Mouse (Mus musculus): Measurements from ENCODE around the gene Hcfc1r1. TPM values are rescaled to one million over a fixed set of nuclear protein-coding genes. Genes with fewer than 3 reads are reported as not detected.

Gene Hcfc1r1
- polyA plus RNA-seq, 1 experiment = 253 TPM

DNA sequence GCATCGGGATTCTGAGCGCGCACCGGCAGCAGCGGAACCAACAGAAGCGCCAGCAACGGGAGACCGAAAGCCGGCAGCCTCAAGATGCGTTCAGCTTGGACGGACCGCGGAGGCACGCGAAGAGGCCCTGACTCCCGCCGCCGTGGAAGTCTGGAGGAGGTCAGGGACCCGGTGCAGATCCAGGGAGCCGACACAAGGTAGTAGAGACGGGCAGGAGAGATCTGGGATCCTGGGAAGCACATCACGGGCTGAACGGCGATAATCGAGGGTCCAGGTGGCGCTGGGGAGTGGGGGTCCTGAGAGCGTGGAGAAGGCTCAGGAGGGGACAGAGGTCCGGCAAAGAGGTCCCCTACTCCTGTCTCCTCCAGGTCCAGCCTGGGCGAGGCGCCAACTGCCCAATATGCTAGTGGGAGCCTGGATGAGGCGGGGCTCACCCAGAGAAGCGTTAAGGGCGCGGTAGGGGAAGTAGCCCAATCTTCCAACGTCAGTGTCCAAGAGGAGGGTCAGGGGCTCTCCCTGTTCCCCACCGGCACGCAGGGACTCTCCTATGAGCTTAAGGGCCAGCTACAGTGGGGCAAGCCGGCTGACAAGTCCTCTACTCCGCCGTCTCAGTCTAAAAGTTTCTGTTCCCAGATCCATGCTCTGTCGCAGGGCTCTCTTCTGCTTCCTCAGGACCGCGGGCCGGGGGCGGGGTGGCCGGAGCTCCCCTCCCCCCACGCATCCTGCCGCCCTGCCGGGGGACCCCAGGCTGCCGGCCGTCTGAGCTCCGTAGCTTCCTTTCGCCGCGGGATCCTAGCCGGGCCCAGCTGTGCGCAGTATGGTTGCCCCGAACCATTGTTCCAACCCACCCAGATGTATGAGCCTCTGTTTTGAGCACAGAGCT lies 28.5 kb upstream of the Hcfc1r1 start, which contains the start of gene Mmp25:
Gene Mmp25, minus strand, starts transcription at position 665 of the 883 bp plus-strand sequence.
- Histone ChIP-seq H3K4me3 (ENCODE audit: insufficient read depth, poor library complexity, severe bottlenecking) (no peak within 1 kb of the TSS), H3K27me3 (ENCODE audit: control insufficient read depth, insufficient read depth, insufficient read length) (peaks cover 27% of the 10 kb centered on the region), H3K79me2 (ENCODE audit: control insufficient read depth, insufficient read depth) (no peaks in the 10 kb centered on the region), H3K79me3 (ENCODE audit: low read depth) (no peaks in the 10 kb centered on the region), H3ac (ENCODE audit: control insufficient read depth, insufficient read length, low read depth) (no peak within 1 kb of the TSS), H3K36me3 (ENCODE audit: control insufficient read depth, insufficient read depth) (no peaks in the 10 kb centered on the region)
- TF ChIP-seq MYOD1 (IDR thresholded peaks at IDR 0.05; ENCODE audit: control insufficient read depth, insufficient read length, low read depth) (no peak), MAX (IDR thresholded peaks at IDR 0.05) (no peak)

DNA sequence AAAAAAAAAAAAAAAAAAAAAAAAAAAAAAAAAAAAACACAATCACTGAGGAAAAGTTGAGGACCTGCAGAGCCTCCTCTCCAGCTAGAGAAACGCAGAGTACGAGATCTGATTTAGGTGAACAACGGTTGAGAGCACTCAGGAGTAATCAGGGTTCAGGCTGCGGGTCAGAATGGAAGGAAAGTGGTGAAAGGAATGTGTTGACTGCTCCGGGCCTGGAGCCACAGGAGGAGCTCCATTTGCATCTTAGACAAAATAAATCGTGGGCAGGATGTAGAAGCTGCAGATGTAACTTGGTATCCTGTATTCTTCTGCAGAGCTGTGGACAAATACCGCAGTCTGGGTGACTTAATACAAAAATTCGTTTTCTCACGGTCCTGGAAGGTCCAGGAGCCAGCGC lies 27.5 kb upstream of the Hcfc1r1 start:
- no peaks in the 10 kb centered on the region for H3K36me3 ChIP-seq (ENCODE audit: control insufficient read depth, insufficient read depth)
- H3K79me2 ChIP-seq (ENCODE audit: control insufficient read depth, insufficient read depth) = no peaks in the 10 kb centered on the region
- no peak overlapping the region for H3K4me3 ChIP-seq (ENCODE audit: insufficient read depth, poor library complexity, severe bottlenecking)
- no peaks in the 10 kb centered on the region for H3K79me3 ChIP-seq (ENCODE audit: low read depth)
- TF ChIP-seq CEBPB (IDR thresholded peaks at IDR 0.05; ENCODE audit: low read depth) (no peak), MYOD1 (IDR thresholded peaks at IDR 0.05; ENCODE audit: control insufficient read depth, insufficient read length, low read depth) (no peak), CTCF (IDR thresholded peaks at IDR 0.05; ENCODE audit: control insufficient read depth, insufficient read depth, insufficient read length) (no peak), USF1 (IDR thresholded peaks at IDR 0.05; ENCODE audit: low read depth) (no peak), MYOG (IDR thresholded peaks at IDR 0.05; ENCODE audit: control insufficient read depth, extremely low read depth, insufficient read length) (no peak), FOSL1 (IDR thresholded peaks at IDR 0.05; ENCODE audit: insufficient read depth, low read length, poor library complexity, severe bottlenecking) (no peak), MAX (IDR thresholded peaks at IDR 0.05) (no peak)
- no peak overlapping the region for H3ac ChIP-seq (ENCODE audit: control insufficient read depth, insufficient read length, low read depth)
- peaks cover 24% of the 10 kb centered on the region for H3K27me3 ChIP-seq (ENCODE audit: control insufficient read depth, insufficient read depth, insufficient read length)

DNA sequence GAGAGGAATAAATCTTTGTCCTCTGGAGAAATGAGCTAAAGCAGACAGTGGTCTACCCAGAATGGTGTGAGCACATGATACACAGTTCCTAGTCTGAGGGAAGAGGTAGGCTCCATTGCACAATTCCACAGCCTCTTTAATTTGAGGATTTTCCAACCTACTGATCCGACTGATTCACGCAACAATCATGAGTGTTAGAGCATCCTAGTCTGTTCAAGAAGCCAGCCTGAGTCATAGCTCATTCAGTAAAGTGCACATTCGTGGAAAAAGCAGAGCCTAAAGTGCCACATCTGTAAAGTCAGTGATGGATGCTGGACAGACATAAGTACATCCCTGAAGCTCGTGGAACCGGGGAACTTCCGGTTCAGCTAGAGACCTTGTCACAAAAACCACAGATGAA lies 22.0 kb upstream of the Hcfc1r1 start:
- Histone ChIP-seq H3K27me3 (ENCODE audit: control insufficient read depth, insufficient read depth, insufficient read length) (peaks cover 11% of the 10 kb centered on the region), H3K4me3 (ENCODE audit: insufficient read depth, poor library complexity, severe bottlenecking) (no peak overlapping the region), H3ac (ENCODE audit: control insufficient read depth, insufficient read length, low read depth) (no peak overlapping the region), H3K36me3 (ENCODE audit: control insufficient read depth, insufficient read depth) (no peaks in the 10 kb centered on the region), H3K79me2 (ENCODE audit: control insufficient read depth, insufficient read depth) (no peaks in the 10 kb centered on the region), H3K79me3 (ENCODE audit: low read depth) (no peaks in the 10 kb centered on the region)
- TF ChIP-seq CEBPB (IDR thresholded peaks at IDR 0.05; ENCODE audit: low read depth) = peak; percentile 50
- TF ChIP-seq MYOD1 (IDR thresholded peaks at IDR 0.05; ENCODE audit: control insufficient read depth, insufficient read length, low read depth) = no peak

DNA sequence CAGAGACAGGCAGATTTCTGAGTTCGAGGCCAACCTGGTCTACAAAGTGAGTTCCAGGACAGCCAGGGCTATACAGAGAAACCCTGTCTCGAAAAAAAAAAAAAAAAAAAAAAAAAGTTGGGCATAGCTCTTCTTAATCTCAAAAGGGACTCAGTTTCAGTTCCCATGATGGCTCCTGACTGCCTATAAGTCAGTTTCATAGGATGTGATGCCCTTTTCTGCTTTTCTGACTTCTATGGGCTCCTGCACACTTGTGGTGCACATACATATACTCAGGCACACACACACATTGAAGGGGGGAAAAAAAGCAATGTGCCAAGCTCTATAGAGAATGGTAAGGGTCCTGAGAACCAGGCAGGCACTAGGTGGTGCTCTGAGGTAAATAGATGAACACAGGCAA lies 20.1 kb upstream of the Hcfc1r1 start:
- H3K4me3 ChIP-seq (ENCODE audit: insufficient read depth, poor library complexity, severe bottlenecking) = no peak overlapping the region
- no peaks in the 10 kb centered on the region for H3K79me2 ChIP-seq (ENCODE audit: control insufficient read depth, insufficient read depth)
- TF ChIP-seq FOSL1 (IDR thresholded peaks at IDR 0.05; ENCODE audit: insufficient read depth, low read length, poor library complexity, severe bottlenecking) (no peak), MYOD1 (IDR thresholded peaks at IDR 0.05; ENCODE audit: control insufficient read depth, insufficient read length, low read depth) (no peak), USF1 (IDR thresholded peaks at IDR 0.05; ENCODE audit: low read depth) (no peak), CTCF (IDR thresholded peaks at IDR 0.05; ENCODE audit: control insufficient read depth, insufficient read depth, insufficient read length) (no peak), CEBPB (IDR thresholded peaks at IDR 0.05; ENCODE audit: low read depth) (no peak), MYOG (IDR thresholded peaks at IDR 0.05; ENCODE audit: control insufficient read depth, extremely low read depth, insufficient read length) (no peak), MAX (IDR thresholded peaks at IDR 0.05) (no peak)
- H3K36me3 ChIP-seq (ENCODE audit: control insufficient read depth, insufficient read depth) = no peaks in the 10 kb centered on the region
- no peaks in the 10 kb centered on the region for H3K27me3 ChIP-seq (ENCODE audit: control insufficient read depth, insufficient read depth, insufficient read length)
- H3K79me3 ChIP-seq (ENCODE audit: low read depth) = no peaks in the 10 kb centered on the region
- H3ac ChIP-seq (ENCODE audit: control insufficient read depth, insufficient read length, low read depth) = no peak overlapping the region

DNA sequence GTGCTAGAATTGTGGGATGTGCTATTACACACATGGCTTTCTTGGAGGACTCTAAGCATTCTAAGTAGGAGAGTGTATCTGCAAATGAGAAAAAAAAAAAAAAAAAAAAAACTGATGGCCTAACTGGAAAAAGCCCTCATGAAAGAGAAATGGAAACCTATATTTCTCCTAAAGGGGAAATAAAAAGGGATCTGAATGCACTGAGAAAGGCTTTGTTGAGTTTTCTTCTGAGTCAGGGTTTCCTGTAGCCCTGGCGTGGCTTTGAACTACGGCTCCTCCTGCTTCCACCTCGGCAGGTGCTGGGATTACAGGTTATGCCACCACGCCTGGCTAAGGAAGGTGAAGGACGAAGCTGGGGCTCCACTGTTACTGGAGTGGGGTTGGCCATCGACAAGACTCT lies 19.4 kb upstream of the Hcfc1r1 start:
- no peak for TF ChIP-seq MYOG (IDR thresholded peaks at IDR 0.05; ENCODE audit: control insufficient read depth, extremely low read depth, insufficient read length)
- no peak for TF ChIP-seq USF1 (IDR thresholded peaks at IDR 0.05; ENCODE audit: low read depth)
- no peak for TF ChIP-seq CTCF (IDR thresholded peaks at IDR 0.05; ENCODE audit: control insufficient read depth, insufficient read depth, insufficient read length)
- TF ChIP-seq CEBPB (IDR thresholded peaks at IDR 0.05; ENCODE audit: low read depth) = no peak
- TF ChIP-seq MYOD1 (IDR thresholded peaks at IDR 0.05; ENCODE audit: control insufficient read depth, insufficient read length, low read depth) = no peak
- no peak for TF ChIP-seq MAX (IDR thresholded peaks at IDR 0.05)
- TF ChIP-seq FOSL1 (IDR thresholded peaks at IDR 0.05; ENCODE audit: insufficient read depth, low read length, poor library complexity, severe bottlenecking) = no peak
- Histone ChIP-seq H3ac (ENCODE audit: control insufficient read depth, insufficient read length, low read depth) (no peak overlapping the region), H3K4me3 (ENCODE audit: insufficient read depth, poor library complexity, severe bottlenecking) (no peak overlapping the region)

DNA sequence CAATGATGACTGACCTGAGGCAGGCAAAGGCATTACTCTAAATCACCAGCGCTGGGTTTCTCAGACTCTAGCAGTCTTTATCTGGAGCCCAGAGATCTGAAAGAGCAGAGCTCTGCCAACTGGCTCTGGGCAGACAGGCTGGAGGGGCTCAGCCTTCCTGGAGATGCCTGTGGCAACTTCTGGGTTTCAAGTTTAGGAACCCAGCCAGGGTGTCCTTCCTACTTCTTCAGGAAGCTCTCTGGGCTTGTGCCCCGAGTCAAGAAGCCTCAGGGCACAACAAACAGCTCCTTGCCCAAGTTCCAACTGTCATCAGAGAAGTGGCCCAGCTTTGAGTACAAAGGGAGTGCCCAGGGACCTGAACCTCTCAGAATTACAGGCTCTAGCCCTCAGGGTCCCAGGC lies 19.0 kb upstream of the Hcfc1r1 start:
- Histone ChIP-seq H3K79me3 (ENCODE audit: low read depth) (no peaks in the 10 kb centered on the region), H3K27me3 (ENCODE audit: control insufficient read depth, insufficient read depth, insufficient read length) (no peaks in the 10 kb centered on the region), H3ac (ENCODE audit: control insufficient read depth, insufficient read length, low read depth) (no peak overlapping the region), H3K4me3 (ENCODE audit: insufficient read depth, poor library complexity, severe bottlenecking) (no peak overlapping the region), H3K36me3 (ENCODE audit: control insufficient read depth, insufficient read depth) (no peaks in the 10 kb centered on the region), H3K79me2 (ENCODE audit: control insufficient read depth, insufficient read depth) (no peaks in the 10 kb centered on the region)
- TF ChIP-seq MYOD1 (IDR thresholded peaks at IDR 0.05; ENCODE audit: control insufficient read depth, insufficient read length, low read depth) = no peak
- TF ChIP-seq CTCF (IDR thresholded peaks at IDR 0.05; ENCODE audit: control insufficient read depth, insufficient read depth, insufficient read length) = no peak
- no peak for TF ChIP-seq USF1 (IDR thresholded peaks at IDR 0.05; ENCODE audit: low read depth)
- no peak for TF ChIP-seq MAX (IDR thresholded peaks at IDR 0.05)
- no peak for TF ChIP-seq CEBPB (IDR thresholded peaks at IDR 0.05; ENCODE audit: low read depth)
- no peak for TF ChIP-seq FOSL1 (IDR thresholded peaks at IDR 0.05; ENCODE audit: insufficient read depth, low read length, poor library complexity, severe bottlenecking)
- no peak for TF ChIP-seq MYOG (IDR thresholded peaks at IDR 0.05; ENCODE audit: control insufficient read depth, extremely low read depth, insufficient read length)

More for the DNA sequence above, 19.4 kb upstream of the Hcfc1r1 start:
- H3K79me3 ChIP-seq (ENCODE audit: low read depth) = no peaks in the 10 kb centered on the region
- H3K79me2 ChIP-seq (ENCODE audit: control insufficient read depth, insufficient read depth) = no peaks in the 10 kb centered on the region
- H3K36me3 ChIP-seq (ENCODE audit: control insufficient read depth, insufficient read depth) = no peaks in the 10 kb centered on the region
- H3K27me3 ChIP-seq (ENCODE audit: control insufficient read depth, insufficient read depth, insufficient read length) = no peaks in the 10 kb centered on the region
